Mouse (Mus musculus): ENCODE results near the gene Cep162. TPM values are rescaled to one million over a fixed set of nuclear protein-coding genes. Genes with fewer than 3 reads are reported as not detected.

The Cep162 gene
- polyA plus RNA-seq, 1 experiment: 1.1 TPM

DNA sequence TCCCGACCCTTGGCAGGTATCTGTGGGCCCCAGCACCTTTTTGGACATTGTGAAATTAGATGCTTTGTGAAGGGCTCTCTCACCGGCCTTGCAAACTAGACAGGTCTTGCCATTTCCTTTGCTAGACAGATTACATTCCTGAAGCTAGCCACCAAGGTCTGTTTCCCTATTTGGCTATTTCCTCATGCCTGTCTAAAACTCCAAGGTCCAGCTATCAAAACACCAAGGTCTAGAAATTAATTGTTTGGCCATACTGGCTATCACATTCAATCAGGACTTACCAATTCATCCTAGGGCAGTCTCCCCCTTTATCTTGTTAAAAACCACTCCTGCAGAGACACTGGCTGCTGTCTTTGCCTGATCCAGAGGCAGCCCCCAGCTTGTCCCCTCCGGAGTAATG is 87.3 kb downstream of the Cep162 start:
- no peak for DNase-seq (ENCODE audit: low read depth in 1 of 2, low spot score in 2 of 2)
- Histone ChIP-seq H3K27me3 (ENCODE audit: control insufficient read depth, insufficient read depth, low read length) (no peaks in the 10 kb centered on the region), H3K36me3 (ENCODE audit: control insufficient read depth, insufficient read depth, low read length) (no peaks in the 10 kb centered on the region), H3K4me1 (ENCODE audit: control insufficient read depth, insufficient read depth, insufficient read length) (no peaks in the 10 kb centered on the region), H3K27ac (ENCODE audit: insufficient read depth, low read length) (no peak overlapping the region), H3K4me3 (ENCODE audit: extremely low read depth, insufficient read depth, insufficient read length) (no peak overlapping the region)
- TF ChIP-seq POLR2A (IDR thresholded peaks at IDR 0.05; ENCODE audit: low read depth, low read length) (no peak), CTCF (IDR thresholded peaks at IDR 0.05; ENCODE audit: extremely low read depth, insufficient read depth, insufficient read length, insufficient replicate concordance) (no peak)
- 50% methylated on average over 3 of the region's 3 CpGs for WGBS

DNA sequence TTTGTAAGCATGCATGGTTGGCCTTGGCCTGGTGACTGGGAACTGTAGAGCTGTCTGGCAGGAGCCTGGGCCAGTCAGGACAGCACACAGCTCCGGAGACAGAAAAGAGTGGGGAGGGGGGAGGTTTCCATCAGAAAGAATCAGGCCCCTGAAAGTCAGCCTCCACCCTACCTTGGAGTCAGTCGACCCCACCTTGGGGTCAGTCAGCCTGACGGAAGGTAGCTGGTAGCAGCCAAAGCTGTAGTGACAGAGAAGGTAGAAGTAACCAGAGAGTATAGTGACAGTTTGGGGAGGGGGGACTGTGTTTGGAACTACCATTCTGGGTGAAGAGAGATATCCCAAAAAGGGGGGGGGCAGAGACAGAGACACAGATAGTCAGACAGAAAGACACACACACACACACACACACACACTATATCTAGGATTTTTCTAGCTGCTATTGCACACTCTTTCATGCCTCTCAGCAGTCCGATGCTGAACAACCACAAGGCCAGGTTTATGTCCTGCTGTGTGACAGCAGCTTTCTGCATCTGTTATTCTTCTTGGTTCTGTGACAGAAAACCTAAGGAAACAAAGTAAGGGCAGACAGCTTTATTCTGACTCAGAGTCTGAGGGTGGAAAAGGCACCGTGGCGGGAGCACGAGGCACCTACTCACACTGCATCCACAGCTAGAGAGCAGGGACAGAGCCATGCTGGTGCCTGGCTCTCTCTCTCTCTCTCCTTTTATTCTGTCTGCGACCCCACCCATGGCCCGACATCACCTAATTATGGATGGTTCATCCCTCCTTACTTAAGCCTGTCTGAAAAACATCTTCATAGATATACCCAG is 88.1 kb downstream of the Cep162 start:
- Histone ChIP-seq H3K36me3 (ENCODE audit: control insufficient read depth, insufficient read depth, low read length) (no peaks in the 10 kb centered on the region), H3K4me3 (ENCODE audit: extremely low read depth, insufficient read depth, insufficient read length) (no peak overlapping the region), H3K27ac (ENCODE audit: insufficient read depth, low read length) (no peak overlapping the region), H3K27me3 (ENCODE audit: control insufficient read depth, insufficient read depth, low read length) (no peaks in the 10 kb centered on the region), H3K4me1 (ENCODE audit: control insufficient read depth, insufficient read depth, insufficient read length) (no peaks in the 10 kb centered on the region)
- 88% methylated on average over 9 of the region's 9 CpGs for WGBS
- TF ChIP-seq POLR2A (IDR thresholded peaks at IDR 0.05; ENCODE audit: low read depth, low read length): no peak
- no peak for TF ChIP-seq CTCF (IDR thresholded peaks at IDR 0.05; ENCODE audit: extremely low read depth, insufficient read depth, insufficient read length, insufficient replicate concordance)
- DNase-seq (ENCODE audit: low read depth in 1 of 2, low spot score in 2 of 2): no peak

DNA sequence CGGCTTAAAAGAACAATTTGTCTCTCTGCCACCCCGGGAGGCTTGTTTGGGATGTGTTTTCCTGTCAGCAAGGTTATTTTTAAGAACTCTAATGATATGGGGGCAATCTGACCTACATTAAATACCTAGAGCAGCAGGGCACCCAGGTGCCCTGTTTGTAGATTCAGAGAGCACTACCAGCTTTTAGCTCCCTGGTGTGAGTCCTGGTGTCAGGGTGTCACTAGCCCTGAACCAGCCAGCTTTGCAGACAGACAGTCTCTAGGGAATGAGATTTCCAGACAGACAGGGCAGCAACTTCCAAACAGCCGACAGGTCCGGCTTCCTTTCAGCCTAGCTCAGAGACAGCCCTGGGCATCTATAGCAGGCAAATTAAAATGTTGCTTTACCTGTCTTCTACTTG is 92.8 kb downstream of the Cep162 start:
- no peaks in the 10 kb centered on the region for H3K27me3 ChIP-seq (ENCODE audit: control insufficient read depth, insufficient read depth, low read length)
- H3K4me1 ChIP-seq (ENCODE audit: control insufficient read depth, insufficient read depth, insufficient read length): no peaks in the 10 kb centered on the region
- no peak overlapping the region for H3K27ac ChIP-seq (ENCODE audit: insufficient read depth, low read length)
- no peak overlapping the region for H3K4me3 ChIP-seq (ENCODE audit: extremely low read depth, insufficient read depth, insufficient read length)
- 89% methylated on average over 4 of the region's 4 CpGs for WGBS
- DNase-seq (ENCODE audit: low read depth in 1 of 2, low spot score in 2 of 2): no peak
- TF ChIP-seq POLR2A (IDR thresholded peaks at IDR 0.05; ENCODE audit: low read depth, low read length): no peak
- TF ChIP-seq CTCF (IDR thresholded peaks at IDR 0.05; ENCODE audit: extremely low read depth, insufficient read depth, insufficient read length, insufficient replicate concordance): no peak
- no peaks in the 10 kb centered on the region for H3K36me3 ChIP-seq (ENCODE audit: control insufficient read depth, insufficient read depth, low read length)

DNA sequence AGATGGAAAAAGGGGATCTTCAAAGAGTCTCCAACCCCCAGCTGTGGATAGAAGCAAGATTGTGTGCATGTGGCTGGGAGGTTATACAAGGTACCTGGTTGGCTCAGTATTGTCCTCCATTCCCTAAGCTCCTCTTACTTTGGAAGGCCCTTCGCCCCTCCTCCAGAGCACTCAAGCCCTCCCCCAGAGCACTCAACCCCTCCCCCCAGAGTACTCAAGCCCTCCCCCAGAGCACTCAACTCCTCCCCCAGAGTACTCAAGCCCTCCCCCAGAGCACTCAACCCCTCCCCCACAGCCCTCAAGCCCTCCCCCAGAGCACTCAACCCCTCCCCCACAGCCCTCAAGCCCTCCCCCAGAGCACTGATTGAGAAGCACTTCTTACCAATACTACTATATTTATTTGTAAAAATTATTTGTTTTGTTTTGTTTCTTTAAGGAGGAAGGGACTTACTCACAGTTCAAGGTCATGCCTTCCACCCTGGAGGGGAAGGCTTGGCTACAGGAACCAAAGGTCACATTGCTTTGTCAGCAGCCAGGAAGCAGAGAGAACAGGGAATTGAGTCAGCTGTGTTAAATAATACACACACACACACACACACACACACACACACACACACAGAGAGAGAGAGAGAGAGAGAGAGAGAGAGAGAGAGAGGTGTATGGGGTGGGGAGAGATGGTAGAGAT is 102.6 kb downstream of the Cep162 start:
- Histone ChIP-seq H3K27me3 (ENCODE audit: control insufficient read depth, insufficient read depth, low read length) (no peaks in the 10 kb centered on the region), H3K36me3 (ENCODE audit: control insufficient read depth, insufficient read depth, low read length) (no peaks in the 10 kb centered on the region), H3K27ac (ENCODE audit: insufficient read depth, low read length) (no peak overlapping the region), H3K4me1 (ENCODE audit: control insufficient read depth, insufficient read depth, insufficient read length) (no peaks in the 10 kb centered on the region), H3K4me3 (ENCODE audit: extremely low read depth, insufficient read depth, insufficient read length) (no peak overlapping the region)
- 100% methylated on average over 1 of the region's 1 CpGs for WGBS
- no peak for DNase-seq (ENCODE audit: low read depth in 1 of 2, low spot score in 2 of 2)
- no peak for TF ChIP-seq POLR2A (IDR thresholded peaks at IDR 0.05; ENCODE audit: low read depth, low read length)
- no peak for TF ChIP-seq CTCF (IDR thresholded peaks at IDR 0.05; ENCODE audit: extremely low read depth, insufficient read depth, insufficient read length, insufficient replicate concordance)

DNA sequence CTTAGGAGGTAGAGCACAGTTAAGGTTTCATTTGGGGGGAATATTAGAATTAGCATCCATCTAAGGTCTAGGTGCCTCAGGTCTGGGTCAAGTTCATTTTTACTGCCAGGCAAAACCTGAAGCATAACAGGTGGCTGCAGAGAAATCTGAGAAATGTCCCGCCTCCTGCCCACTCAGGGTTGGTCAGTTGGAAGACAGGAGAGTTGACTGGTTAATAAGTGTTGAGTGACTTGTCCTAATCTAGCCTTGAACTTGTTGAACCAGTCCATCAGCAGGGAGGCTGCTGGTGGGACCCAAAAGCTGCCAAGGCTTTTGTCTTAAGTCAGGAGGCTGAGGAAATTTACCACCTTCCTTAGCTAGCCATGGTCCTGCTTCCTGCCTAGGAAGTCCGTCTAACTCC is 107.4 kb downstream of the Cep162 start:
- H3K4me1 ChIP-seq (ENCODE audit: control insufficient read depth, insufficient read depth, insufficient read length): peaks cover 3% of the 10 kb centered on the region; the same call in 1 of the 2 replicates
- H3K27me3 ChIP-seq (ENCODE audit: control insufficient read depth, insufficient read depth, low read length): 0 out of 2 replicates have a peak, but pooled peaks cover 3% of the 10 kb centered on the region
- TF ChIP-seq CTCF (IDR thresholded peaks at IDR 0.05; ENCODE audit: extremely low read depth, insufficient read depth, insufficient read length, insufficient replicate concordance) (no peak), POLR2A (IDR thresholded peaks at IDR 0.05; ENCODE audit: low read depth, low read length) (no peak)
- 72% methylated on average over 2 of the region's 2 CpGs for WGBS
- no peak overlapping the region for H3K4me3 ChIP-seq (ENCODE audit: extremely low read depth, insufficient read depth, insufficient read length)
- no peaks in the 10 kb centered on the region for H3K36me3 ChIP-seq (ENCODE audit: control insufficient read depth, insufficient read depth, low read length)
- DNase-seq (ENCODE audit: low read depth in 1 of 2, low spot score in 2 of 2): no peak
- no peak overlapping the region for H3K27ac ChIP-seq (ENCODE audit: insufficient read depth, low read length)

DNA sequence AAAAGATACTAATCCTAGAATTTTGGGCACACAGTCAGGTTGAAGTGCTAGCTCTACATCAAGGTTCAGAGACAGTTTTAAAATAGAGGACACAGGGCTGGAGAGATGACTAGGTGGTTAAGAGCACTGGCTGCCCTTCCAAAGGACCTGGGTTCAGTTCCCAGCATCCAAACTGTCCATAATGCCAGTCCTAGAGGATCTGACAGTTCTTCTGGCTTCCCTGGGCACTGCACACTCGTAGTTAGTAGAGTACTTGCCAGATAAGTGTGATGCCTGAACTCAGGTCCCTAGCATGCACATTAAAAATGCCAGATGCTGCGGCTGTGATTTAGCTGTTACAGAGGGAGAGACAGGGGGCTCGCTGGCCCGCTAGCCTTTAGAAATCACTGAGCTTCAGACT is 108.9 kb downstream of the Cep162 start:
- no peak for DNase-seq (ENCODE audit: low read depth in 1 of 2, low spot score in 2 of 2)
- TF ChIP-seq POLR2A (IDR thresholded peaks at IDR 0.05; ENCODE audit: low read depth, low read length) (no peak), CTCF (IDR thresholded peaks at IDR 0.05; ENCODE audit: extremely low read depth, insufficient read depth, insufficient read length, insufficient replicate concordance) (no peak)

More for the DNA sequence above, 108.9 kb downstream of the Cep162 start:
- Histone ChIP-seq H3K27me3 (ENCODE audit: control insufficient read depth, insufficient read depth, low read length) (0 out of 2 replicates have a peak, but pooled peaks cover 3% of the 10 kb centered on the region), H3K27ac (ENCODE audit: insufficient read depth, low read length) (no peak overlapping the region), H3K4me1 (ENCODE audit: control insufficient read depth, insufficient read depth, insufficient read length) (peaks cover 3% of the 10 kb centered on the region; the same call in 1 of the 2 replicates), H3K36me3 (ENCODE audit: control insufficient read depth, insufficient read depth, low read length) (no peaks in the 10 kb centered on the region), H3K4me3 (ENCODE audit: extremely low read depth, insufficient read depth, insufficient read length) (no peak overlapping the region)
- 90% methylated on average over 4 of the region's 4 CpGs for WGBS
